Mouse (Mus musculus) CD4-positive helper T cell, adult 2 months (primary cell): ENCODE data around the gene Srsf5.
"Not testable (repeated sequence)": the region's sequence is repeated elsewhere in the genome, so short reads cannot be mapped to it uniquely, and the experiment has no call there.

ENCODE experiments used
- DNase-seq: peaks from one replicate; pipeline ENCODE4 v3.0.0-alpha.2; 2012; ENCODE audit warnings: low read depth, missing footprints, low spot score

The Srsf5 gene

GRCm38 (mm10) chr12:80948202-80948601, 2.9 kb downstream of the Srsf5 start:
- no peak for DNase-seq

DNA sequence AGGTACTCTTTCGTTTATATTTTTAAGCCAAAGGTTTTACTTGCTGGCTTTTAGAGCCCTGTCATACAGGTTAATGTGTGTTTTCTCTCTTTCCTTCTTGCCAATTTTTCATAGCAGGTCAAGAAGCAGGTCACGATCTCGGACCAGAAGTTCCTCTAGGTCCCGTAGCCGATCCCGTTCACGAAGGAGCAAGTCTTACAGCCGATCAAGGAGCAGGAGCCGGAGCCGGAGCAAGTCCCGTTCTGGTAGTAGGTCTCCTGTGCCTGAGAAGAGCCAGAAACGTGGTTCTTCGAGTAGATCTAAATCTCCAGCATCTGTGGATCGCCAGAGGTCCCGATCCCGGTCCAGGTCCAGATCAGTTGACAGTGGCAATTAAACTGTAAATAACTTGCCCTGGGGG, 4.3 kb downstream of the Srsf5 start:
- not testable (repeated sequence) for DNase-seq

DNA sequence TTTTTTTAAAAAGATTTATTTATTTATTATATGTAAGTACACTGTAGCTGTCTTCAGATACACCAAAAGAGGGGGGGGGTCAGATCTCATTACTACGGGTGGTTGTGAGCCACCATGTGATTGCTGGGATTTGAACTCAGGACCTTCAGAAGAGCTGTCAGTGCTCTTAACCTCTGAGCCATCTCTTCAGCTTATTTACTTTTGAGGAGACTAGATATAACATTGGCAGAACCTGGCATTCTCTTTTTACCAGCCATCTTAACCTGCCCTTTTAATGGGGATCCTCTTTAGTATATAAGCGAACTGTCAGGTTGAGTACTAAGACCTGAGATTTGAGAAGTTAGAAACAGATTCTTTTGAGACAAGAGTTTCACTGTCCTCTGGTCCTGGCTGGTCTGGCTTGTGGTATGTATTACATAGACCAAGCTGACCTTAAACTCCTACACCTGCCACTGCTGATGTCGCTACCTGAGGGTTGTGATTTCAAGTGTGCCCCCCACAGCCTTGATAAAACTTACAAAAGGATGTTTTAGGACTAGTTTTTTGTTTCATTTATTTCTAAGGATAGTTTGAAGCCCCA, 6.4 kb downstream of the Srsf5 start:
- no peak for DNase-seq

DNA sequence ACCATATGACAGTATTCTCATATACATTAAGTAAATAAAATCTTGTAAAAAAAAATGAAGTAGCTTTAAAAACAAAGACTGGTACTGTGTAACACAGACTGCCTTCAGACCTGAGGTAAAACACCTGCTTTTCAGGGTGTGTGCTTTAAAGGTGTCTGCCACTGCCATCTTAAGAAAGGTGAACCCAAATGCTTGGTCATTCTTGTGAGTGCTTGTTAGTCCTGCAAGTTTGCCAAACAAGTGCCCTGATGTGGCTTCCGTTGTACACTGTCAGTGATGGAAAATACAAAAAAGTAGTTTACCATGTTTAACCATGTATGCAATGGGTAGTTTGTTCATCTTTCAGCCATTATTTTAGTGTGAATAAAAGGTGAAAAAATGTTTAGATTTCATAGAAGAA, 7.2 kb downstream of the Srsf5 start:
- no peak for DNase-seq

GRCm38 (mm10) chr12:80956039-80956438, 10.7 kb downstream of the Srsf5 start:
- no peak for DNase-seq

DNA sequence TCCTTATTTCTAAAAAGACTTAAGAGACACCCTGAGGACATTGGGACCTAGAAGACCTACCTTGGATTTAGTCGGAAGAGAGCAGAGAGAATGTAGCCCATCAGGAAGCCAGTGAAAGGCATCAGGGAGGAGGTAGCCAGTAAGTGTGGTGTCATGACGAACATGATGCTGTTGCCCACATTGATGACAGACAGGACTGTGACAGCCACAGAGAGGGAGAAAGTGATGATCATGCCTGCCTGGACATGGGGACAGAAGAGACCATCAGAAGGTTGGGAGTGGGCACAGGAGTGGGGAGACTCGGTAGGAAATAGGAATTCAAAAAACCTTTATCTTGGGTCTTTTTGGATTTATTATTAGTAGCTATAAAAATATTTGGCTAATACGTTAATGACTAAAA, 12.7 kb downstream of the Srsf5 start:
- DNase-seq: no peak

GRCm38 (mm10) chr12:80962566-80962965, 17.3 kb downstream of the Srsf5 start:
- no peak for DNase-seq

- DNase-seq: no peak
Observed at GRCm38 (mm10) chr12:80966059-80966838, 20.9 kb downstream of the Srsf5 start.

DNA sequence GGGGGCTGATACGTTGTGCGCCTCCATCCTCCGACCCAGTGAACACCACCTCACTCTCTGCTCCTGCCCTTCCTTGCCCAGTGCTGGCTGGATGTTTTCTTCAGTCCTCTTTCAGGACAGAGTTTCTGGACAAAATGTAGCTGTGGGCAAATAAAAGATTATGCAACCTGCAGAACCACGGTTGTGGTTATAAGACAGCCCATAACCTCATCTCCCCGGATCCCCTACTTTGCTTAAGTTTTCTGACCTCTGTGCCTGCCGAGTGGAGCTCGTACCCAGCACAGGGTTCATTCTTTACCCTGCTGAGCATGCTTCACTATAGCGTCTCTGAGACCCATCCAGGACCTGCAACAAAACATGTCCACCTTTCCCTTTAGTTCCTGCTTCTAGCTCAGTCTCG, 22.6 kb downstream of the Srsf5 start:
- no peak for DNase-seq

- no peak for DNase-seq
Observed at GRCm38 (mm10) chr12:80968605-80969004, 23.3 kb downstream of the Srsf5 start, which contains the start of gene Slc10a1. Gene Slc10a1 (minus strand): TSS chr12:80968705.

GRCm38 (mm10) chr12:80970181-80970705, 24.9 kb downstream of the Srsf5 start:
- DNase-seq: no peak

GRCm38 (mm10) chr12:80971756-80972155, 26.5 kb downstream of the Srsf5 start:
- no peak for DNase-seq

GRCm38 (mm10) chr12:80975939-80976671, 30.8 kb downstream of the Srsf5 start:
- no peak for DNase-seq

- DNase-seq: peak; percentile 51
Observed at GRCm38 (mm10) chr12:80982326-80982725, 37.0 kb downstream of the Srsf5 start.

DNA sequence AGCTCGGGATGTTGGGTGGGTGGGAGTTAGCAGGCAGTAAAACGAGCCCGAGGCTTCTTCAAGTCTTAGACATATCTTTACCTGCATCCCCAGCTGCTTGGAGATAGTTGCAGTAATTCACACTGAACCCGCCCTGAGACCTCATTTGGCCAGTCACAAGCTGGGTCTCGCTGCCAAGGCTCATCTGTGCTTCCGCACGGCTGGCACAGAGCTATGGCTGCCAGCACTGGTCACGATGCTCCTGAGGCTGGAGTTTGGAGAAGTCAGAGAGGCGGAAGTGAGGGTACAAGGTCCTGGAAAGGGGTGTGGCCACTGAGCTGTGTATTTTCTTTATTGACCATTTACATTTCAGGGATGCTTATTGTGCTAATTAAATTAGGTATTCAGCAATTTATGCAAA, 38.4 kb downstream of the Srsf5 start:
- no peak for DNase-seq

- DNase-seq: no peak
Observed at GRCm38 (mm10) chr12:80986628-80987027, 41.3 kb downstream of the Srsf5 start.

DNA sequence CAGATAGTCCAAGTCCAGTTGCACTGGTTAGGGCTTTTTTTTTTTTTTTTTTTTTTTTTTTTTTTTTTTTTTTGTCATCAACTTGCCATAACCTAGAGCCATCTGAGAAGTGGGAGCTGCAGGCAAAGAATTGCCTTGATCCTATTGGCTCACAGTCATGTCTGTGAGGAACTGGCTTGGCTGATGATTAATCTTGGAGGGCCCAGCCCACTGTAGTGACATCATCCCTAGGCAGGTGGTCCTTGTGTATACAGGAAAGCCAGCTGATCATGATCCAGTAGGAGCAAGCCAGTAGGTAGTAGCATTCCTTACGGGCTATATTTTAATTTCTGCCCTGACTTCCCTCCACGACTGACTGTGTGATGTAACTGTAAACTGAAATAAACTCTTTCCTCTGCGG, 43.0 kb downstream of the Srsf5 start:
- no peak for DNase-seq

- DNase-seq: no peak
Observed at GRCm38 (mm10) chr12:80990901-80991445, 45.7 kb downstream of the Srsf5 start.

DNA sequence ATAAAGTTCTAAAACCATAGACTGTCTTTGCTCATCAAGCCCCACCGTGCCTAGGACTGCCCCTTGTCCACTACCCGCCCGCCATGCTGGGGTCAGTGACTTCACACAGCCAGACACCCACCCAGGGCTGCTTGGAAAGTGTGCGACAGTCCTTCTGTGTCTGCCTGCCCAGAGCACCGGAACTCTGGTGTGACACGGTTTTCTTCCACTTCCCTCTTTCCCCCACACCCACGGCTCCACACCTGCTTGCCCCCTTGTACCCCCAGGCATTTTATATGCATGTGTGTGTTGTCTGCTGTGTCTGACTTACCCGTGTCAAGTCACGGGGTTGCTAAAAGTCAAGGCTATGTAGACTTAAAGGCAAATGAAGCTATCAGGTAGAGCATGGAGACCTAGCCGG, 46.5 kb downstream of the Srsf5 start:
- DNase-seq: no peak

DNA sequence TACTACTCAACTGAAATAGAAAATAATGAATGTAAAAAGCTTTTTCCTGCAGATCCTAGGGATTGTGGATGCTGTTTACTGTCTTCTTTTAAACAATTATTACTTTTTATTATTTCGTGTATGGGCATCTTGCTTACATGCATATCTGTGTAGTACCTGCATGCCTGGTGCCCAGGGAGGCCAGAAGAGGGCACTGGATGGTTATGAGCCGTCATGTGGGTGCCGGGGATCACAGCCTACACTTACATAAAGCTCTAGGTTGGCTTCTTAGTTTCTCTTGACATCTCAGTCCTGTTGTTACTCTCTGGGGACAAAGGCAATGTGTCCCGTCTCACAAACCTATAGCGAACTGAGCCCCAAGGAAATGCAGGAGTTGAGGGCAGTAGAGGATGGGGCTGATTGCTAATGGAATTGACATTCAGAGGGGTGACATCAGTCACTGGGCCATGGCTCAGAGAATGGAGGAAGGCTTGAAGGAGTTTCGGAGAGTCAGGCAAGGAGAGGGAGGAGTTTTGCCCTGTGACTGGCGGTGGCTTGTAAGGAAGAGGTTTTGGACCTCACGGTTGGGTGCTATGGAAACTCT, 47.3 kb downstream of the Srsf5 start:
- no peak for DNase-seq

- DNase-seq: no peak
Observed at GRCm38 (mm10) chr12:80993773-80994172, 48.5 kb downstream of the Srsf5 start.

GRCm38 (mm10) chr12:80995326-80995725, 50.0 kb downstream of the Srsf5 start:
- DNase-seq: no peak
